Mouse (Mus musculus): ENCODE measurements around the gene Dpagt1.
"Not testable (repeated sequence)": the region's sequence is repeated elsewhere in the genome, so short reads cannot be mapped to it uniquely, and the experiment has no call there.

Gene Dpagt1

GRCm38 (mm10) chr9:44337436-44338169 is 11.8 kb downstream of the Dpagt1 start:
- DNase-seq (ENCODE audit: low spot score in 2 of 2): no peak

DNA sequence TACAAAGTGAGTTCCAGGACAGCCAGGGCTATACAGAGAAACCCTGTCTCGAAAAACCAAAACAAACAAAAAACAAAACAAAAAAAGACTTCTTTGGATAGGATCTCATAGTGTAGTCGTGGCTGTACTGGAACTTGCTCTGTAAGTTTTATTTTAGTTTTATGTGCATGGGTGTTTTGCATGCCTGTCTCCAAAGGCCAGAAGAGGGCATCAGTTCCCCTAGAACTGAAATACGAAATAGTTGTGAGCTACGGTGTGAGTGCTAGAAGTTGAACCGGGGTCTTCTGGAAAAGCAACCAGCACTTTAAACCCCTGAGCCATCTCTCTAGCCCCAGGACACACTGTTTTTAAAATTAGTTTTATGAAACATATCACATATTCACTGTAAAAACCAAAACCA is 12.8 kb downstream of the Dpagt1 start:
- no peak for DNase-seq (ENCODE audit: low spot score in 2 of 2)

DNA sequence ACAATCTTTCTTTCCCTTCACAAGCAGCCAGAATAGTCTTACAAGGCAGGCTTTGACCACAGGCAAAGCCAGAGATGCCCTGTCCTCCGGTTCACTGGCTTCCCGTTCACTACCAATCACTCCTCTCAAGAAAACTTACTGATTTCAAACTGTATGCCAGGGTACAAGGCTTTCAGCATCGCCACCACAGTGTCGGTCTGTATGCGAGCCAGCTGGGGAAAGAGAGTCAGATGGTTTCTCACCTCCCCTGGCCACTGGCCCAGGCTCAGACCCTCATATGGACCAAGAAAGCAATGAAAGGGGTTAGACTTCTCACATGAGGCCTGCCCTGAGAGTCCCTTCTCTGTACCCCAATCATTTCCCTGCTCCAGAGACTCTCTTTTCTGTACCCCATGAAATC is 15.7 kb downstream of the Dpagt1 start:
- DNase-seq (ENCODE audit: low spot score in 2 of 2): no peak

- no peak for DNase-seq (ENCODE audit: low spot score in 2 of 2)
Observed at GRCm38 (mm10) chr9:44342173-44342572, 16.4 kb downstream of the Dpagt1 start.

DNA sequence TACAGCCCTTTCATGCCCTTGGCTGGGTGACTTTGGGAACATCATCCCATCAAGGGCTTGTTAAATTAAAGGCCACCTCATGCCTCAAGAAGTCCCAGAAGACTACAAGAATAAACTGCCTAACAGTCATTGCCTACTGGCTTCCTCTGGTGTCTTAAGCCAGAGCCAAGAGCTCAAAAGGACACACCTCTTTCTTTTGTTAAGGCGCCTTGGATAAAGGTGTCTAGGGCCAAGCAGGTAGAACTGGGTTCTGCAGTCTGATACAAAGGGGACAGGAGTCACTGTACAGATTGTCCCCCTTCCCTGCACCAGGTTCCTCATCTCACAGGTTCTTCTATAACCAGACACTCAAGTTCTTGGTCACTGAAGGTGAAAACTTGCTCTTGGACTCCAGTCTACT is 16.8 kb downstream of the Dpagt1 start:
- DNase-seq (ENCODE audit: low spot score in 2 of 2): no peak

GRCm38 (mm10) chr9:44343290-44343689 is 17.5 kb downstream of the Dpagt1 start:
- no peak for DNase-seq (ENCODE audit: low spot score in 2 of 2)

- peak; percentile 65 to 67 for DNase-seq (ENCODE audit: low spot score in 2 of 2)
Observed at GRCm38 (mm10) chr9:44343781-44344421, 18.1 kb downstream of the Dpagt1 start, which contains the start of gene Hmbs. TSS of gene Hmbs (minus strand) at chr9:44344228.

GRCm38 (mm10) chr9:44345570-44346433 is 20.0 kb downstream of the Dpagt1 start:
- DNase-seq (ENCODE audit: low spot score in 2 of 2): no peak

DNA sequence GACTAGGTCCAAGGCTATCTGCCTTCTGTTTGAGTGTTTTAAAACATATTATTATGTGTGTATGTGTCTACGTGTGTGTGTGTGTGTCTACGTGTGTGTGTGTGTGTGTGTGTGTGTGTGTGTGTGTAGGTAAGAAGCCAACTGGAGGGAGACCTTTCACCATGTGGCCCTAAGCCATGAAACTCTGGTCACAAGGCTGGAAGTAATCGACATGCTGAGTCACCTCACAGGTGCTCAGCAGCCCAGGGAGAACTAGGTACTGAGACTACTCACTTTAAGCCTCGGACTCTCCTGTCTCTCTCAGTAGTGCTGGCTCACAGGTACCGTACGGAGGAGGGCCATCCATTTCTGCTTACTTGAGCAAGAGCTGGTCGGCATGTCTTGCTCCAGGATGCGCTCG is 21.3 kb downstream of the Dpagt1 start:
- no peak for DNase-seq (ENCODE audit: low spot score in 2 of 2)

DNA sequence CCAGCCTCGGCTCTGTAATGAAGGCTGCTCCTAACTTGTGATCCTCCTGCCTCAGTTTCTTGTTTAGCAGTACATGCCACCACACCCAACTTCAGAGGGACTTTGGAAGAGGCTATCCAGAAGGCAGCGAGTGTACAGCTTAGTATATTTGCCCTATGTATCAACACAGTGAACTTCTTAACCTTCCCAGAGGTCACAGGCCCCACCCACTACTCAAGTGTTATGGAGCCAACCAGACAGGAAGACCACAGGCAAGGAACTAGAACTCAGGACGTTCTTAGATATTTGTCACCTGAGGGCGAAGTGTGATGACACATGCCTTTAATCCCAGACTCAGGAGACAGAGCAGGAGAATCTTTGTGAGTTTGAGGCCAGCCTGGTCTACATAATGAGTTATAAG is 21.8 kb downstream of the Dpagt1 start:
- DNase-seq (ENCODE audit: low spot score in 2 of 2): no peak

GRCm38 (mm10) chr9:44348546-44348945 is 22.7 kb downstream of the Dpagt1 start:
- no peak for DNase-seq (ENCODE audit: low spot score in 2 of 2)

DNA sequence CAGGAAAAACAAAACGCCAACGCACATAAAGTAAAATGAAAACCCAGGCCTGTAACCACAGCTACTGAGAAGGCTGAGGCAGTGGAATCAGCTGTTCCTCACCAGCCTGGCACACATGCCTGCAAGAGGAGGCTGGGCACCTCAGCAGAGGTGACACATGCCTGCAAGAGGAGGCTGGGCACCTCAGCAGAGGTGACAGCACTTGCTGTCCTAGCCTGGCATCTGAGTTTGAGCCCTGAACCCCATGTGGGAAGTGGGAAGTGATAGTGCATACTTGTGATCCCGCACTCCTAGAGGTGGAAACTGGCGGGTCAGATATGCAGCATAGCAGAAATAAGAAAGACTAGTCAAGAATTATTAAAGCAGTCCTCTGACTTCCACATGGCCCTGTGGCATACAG is 25.6 kb downstream of the Dpagt1 start:
- no peak for DNase-seq (ENCODE audit: low spot score in 2 of 2)

- DNase-seq (ENCODE audit: low spot score in 2 of 2): no peak
Observed at GRCm38 (mm10) chr9:44352337-44352736, 26.5 kb downstream of the Dpagt1 start.

- no peak for DNase-seq (ENCODE audit: low spot score in 2 of 2)
Observed at GRCm38 (mm10) chr9:44353142-44353541, 27.3 kb downstream of the Dpagt1 start.

- no peak for DNase-seq (ENCODE audit: low spot score in 2 of 2)
Observed at GRCm38 (mm10) chr9:44357207-44357606, 31.4 kb downstream of the Dpagt1 start.

- DNase-seq (ENCODE audit: low spot score in 2 of 2): peak; percentile 88 to 90
Observed at GRCm38 (mm10) chr9:44361190-44361917, 35.5 kb downstream of the Dpagt1 start, which contains the start of gene Vps11. TSS of gene Vps11 (minus strand) at chr9:44361670.

DNA sequence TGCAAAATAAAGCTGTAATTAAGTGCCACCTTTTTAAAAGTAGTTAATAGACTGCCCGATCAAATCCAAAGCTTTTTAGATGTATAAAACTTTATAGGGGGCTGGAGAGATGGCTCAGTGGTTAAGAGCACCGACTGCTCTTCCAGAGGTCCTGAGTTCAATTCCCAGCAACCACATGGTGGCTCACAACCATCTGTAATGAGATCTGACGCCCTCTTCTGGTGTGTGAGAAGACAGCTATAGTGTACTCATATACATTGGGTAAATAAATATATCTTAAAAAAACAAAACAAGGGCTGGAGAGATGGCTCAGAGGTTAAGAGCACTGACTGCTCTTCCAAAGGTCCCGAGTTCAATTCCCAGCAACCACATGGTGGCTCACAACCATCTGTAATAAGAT is 36.1 kb downstream of the Dpagt1 start:
- DNase-seq (ENCODE audit: low spot score in 2 of 2): not testable (repeated sequence)

DNA sequence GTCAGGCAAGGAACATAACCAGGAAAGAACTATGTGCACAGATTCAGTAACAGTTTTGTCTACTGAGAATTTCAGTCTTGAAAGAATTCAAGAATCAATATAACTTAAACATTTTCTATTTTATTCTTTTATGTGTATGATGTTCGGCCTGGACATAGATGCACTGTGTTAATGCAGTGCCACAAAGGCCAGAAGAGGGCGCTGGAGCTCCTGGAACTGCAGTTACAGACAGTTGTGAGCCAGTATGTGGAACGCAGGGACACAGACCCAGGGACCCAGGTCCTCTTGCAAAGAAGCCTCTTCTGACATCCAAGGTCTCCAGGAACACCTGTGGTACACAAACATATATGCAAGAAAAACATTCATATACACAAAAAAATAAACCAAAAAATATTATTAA is 38.7 kb downstream of the Dpagt1 start:
- no peak for DNase-seq (ENCODE audit: low spot score in 2 of 2)

- DNase-seq (ENCODE audit: low spot score in 2 of 2): no peak
Observed at GRCm38 (mm10) chr9:44373386-44373785, 47.6 kb downstream of the Dpagt1 start.

DNA sequence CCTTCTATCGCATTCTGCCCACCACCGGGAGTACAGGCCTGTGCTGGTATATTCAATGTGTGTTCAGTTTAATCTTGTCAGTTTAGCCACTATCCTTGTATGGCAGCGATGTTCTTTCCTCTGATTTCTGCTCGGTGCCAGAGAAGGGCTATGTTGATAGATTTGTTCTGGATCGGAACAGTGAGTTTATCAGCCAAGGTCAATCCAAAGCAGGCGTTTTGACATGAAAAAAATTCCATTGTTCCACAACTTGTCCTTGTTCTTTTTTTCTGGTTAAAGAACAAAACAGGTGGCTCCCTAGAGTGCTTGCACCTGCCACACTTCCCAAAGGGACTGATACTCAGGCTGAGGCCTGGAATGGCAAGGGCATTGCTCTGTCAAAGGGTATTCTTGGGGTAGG is 50.3 kb downstream of the Dpagt1 start:
- no peak for DNase-seq (ENCODE audit: low spot score in 2 of 2)

DNA sequence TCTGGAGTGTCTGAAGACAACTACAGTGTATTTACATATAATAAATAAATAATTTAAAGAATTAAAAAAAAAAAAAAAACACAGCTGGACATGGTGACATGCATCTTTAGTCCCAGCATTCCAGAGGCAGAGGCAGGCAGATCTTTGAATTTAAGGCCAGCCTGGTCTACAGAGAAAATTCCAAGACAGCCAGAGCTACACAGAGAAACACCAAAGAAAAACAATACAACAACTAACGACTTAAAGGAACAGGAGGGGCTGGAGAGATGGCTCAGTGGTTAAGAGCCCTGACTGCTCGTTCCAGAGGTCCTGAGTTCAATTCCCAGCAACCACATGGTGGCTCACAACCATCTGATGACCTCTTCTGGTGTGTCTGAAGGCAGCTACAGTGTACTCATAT is 51.5 kb downstream of the Dpagt1 start:
- not testable (repeated sequence) for DNase-seq (ENCODE audit: low spot score in 2 of 2)
